Mouse (Mus musculus): ENCODE measurements around the gene Il5. TPM values are rescaled to one million over a fixed set of nuclear protein-coding genes. Genes with fewer than 3 reads are reported as not detected.

Il5 gene
- polyA plus RNA-seq (2012; rRNA removed) = 0.04 and 0.17 TPM in 2 replicates

DNA sequence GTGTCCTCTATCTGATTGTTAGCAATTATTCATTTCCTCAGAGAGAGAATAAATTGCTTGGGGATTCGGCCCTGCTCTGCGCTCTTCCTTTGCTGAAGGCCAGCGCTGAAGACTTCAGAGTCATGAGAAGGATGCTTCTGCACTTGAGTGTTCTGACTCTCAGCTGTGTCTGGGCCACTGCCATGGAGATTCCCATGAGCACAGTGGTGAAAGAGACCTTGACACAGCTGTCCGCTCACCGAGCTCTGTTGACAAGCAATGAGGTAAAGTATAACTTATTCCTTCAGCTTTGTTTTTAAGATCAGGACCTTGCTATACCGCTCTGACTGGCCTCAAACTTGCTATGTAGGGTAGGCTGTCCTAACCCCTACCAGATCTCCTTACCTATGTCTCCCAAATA lies at the start of gene Il5:
Gene Il5 (plus strand): TSS at position 80 of the 400 bp plus-strand sequence.

DNA sequence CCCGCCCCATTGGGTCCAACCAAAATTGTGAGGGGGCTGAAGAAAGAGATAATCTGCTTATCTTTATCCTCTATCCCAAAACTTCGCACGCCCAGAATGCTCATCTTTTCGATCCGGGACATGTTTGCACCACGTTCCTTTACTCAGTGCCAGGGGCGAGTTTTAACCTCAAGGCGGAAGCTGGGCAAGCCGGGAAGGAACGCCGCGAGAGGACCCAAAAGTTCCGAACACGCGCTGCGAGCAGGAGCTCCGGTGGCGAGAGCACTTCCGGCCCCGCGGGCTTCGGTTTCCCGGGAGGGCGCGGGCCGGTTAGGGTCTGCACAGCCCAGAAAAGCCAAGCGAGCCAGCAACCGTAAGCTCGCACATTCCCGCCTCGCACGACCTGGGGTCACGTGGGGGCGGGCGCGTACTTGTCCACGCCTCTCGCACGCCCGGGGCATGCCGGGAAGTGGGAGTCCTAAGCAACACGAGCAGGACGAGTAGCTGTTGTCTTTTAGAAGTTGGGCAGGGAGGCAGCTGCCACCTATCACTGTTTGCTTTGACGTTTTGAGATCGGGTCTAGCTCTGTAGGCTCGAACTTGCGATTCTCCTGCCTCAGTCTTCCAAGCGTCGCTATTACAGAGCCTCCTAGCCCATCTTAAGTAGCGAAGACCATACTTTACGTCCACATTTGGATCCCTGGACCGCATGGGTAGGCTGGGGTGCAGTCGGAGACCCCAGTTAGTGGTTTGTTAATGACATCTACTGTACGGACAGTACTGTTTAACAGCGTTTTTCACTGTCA lies 13.5 kb upstream of the Il5 start, which contains the start of gene Rad50:
Gene Rad50 (minus strand): TSS at position 386 of the 784 bp plus-strand sequence.

DNA sequence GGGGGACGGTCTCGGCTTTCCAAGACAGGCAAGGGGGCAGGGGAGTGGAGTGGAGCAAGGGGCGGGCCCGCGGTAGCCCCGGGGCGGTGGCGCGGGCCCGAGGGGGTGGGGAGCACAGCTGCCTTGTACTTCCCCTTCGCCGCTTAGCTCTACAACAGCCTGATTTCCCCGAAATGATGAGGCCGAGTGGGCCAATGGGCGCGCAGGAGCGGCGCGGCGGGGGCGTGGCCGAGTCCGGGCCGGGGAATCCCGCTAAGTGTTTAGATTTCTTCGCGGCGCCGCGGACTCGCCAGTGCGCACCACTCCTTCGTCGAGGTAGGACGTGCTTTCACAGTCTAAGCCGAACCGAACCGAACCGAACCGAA lies 49.1 kb downstream of the Il5 start, which contains the start of gene Irf1:
Gene Irf1 (plus strand): TSS at position 255 of the 365 bp plus-strand sequence.

DNA sequence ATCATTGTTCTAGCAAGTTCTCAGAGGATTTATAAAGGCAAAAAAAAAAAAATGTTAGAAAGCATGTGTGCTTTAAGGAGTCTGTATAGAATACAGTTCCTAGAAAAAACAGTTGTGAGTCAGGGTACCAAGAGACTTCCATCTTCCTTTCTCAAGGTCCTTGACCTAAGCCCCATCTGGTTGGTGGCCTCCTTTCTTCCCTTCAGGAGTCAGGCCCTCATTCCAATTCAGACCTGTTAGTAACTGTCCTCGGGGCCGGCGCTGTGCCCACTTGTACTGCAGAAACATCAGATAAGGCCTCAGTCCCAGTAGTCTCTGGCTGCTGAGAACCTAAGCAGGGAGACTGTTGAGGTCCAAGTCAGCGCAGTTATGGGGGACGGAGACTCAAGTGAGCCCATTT lies 52.5 kb downstream of the Il5 start, which contains the start of gene Gm17334:
Gene Gm17334 (minus strand): TSS at position 101 of the 400 bp plus-strand sequence.

Other genes with a start within 250 kb of the Il5 start
- not detected in 2 replicates for gene Gm9945, start 240.6 kb upstream of the Il5 start, polyA plus RNA-seq (2012; rRNA removed)
- gene Sowaha, start 240.5 kb upstream of the Il5 start, polyA plus RNA-seq (2012; rRNA removed) = 1.6 and 2.7 TPM in 2 replicates
- 15.4 and 16.8 TPM in 2 replicates for gene Sept8, start 201.5 kb upstream of the Il5 start, polyA plus RNA-seq (2012; rRNA removed)
- 0.66 and 0.69 TPM in 2 replicates for gene Kif3a, start 153.4 kb upstream of the Il5 start, polyA plus RNA-seq (2012; rRNA removed)
- gene Il4, start 102.1 kb upstream of the Il5 start, polyA plus RNA-seq (2012; rRNA removed) = not detected in 2 replicates
- 0.74 and 0.84 TPM in 2 replicates for gene Il13, start 86.1 kb upstream of the Il5 start, polyA plus RNA-seq (2012; rRNA removed)
- gene Rad50, start 13.5 kb upstream of the Il5 start, polyA plus RNA-seq (2012; rRNA removed) = 1.4 and 1.5 TPM in 2 replicates
- 15.6 and 27.3 TPM in 2 replicates for gene Irf1, start 49.2 kb downstream of the Il5 start, polyA plus RNA-seq (2012; rRNA removed)
- 0.34 and 0.63 TPM in 2 replicates for gene Gm17334, start 52.4 kb downstream of the Il5 start, polyA plus RNA-seq (2012; rRNA removed)
- gene Gm12216, start 138.5 kb downstream of the Il5 start, polyA plus RNA-seq (2012; rRNA removed) = 0.99 and 1.6 TPM in 2 replicates
- gene Slc22a5, start 170.9 kb downstream of the Il5 start, polyA plus RNA-seq (2012; rRNA removed) = 6.6 and 9.9 TPM in 2 replicates

All from stomach, adult 2 months (tissue).